Mouse (Mus musculus): ENCODE measurements around the gene Arhgef28.

- TF ChIP-seq POLR2A (IDR thresholded peaks at IDR 0.05; ENCODE audit: extremely low read depth, insufficient read depth, low read length) = no peak
- no peak for TF ChIP-seq CTCF (IDR thresholded peaks at IDR 0.05; ENCODE audit: extremely low read depth, insufficient read depth, low read length)
Measured at GRCm38 (mm10) chr13:98164878-98165277, 41.4 kb downstream of the Arhgef28 start.
